Mouse (Mus musculus) activated CD4-positive, CD25-positive, alpha-beta regulatory T cell, adult 4 months (primary cell): ENCODE measurements around the gene Clec16a. TPM values are rescaled to one million over a fixed set of nuclear protein-coding genes. Genes with fewer than 3 reads are reported as not detected.

Source experiments
- ATAC-seq: one replicate; pipeline ENCODE4 v1.8.0; 2017
- polyA plus RNA-seq, 2 experiments: library from polyadenylated mRNA; unstranded; fragments of 100-300 nt; shearing (Covaris generic); gene quantifications; one replicate each; pipeline ENCODE4 v1.2.1; 2017

The Clec16a gene
- polyA plus RNA-seq, 2 experiments from 2014 or later, result 7.0 to 7.8 TPM

- ATAC-seq, result no peak
These were observed 106.7 kb downstream of the Clec16a start for GRCm38 (mm10) chr16:10651804-10652203.

GRCm38 (mm10) chr16:10652935-10653334, 107.8 kb downstream of the Clec16a start:
- ATAC-seq, result no peak

- ATAC-seq, result peak; percentile 40
These were observed 110.1 kb downstream of the Clec16a start for GRCm38 (mm10) chr16:10655236-10655635.

GRCm38 (mm10) chr16:10655926-10656325, 110.8 kb downstream of the Clec16a start:
- ATAC-seq, result no peak

DNA sequence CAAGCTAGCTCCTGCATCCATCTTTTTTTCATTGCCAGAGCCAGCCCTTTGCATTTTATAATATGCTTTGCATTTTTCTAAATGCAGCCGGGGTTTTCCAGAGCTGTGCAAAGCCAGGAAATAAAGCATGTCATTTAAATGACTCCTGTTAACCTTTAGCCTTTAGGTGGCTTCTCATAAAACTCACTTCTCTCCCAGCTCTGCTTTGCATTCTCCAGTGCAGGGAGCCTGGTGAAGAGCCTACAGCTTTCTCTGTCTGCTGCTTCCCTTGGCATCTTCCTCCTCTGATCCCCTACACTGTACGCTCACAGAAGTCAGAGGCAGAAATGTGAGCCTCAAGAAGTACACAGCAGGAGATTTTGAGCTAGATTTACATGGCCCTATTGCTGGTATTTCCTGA, 111.3 kb downstream of the Clec16a start:
- peak; percentile 25 for ATAC-seq

- ATAC-seq, result no peak
These were observed 111.8 kb downstream of the Clec16a start for GRCm38 (mm10) chr16:10656939-10657338.

DNA sequence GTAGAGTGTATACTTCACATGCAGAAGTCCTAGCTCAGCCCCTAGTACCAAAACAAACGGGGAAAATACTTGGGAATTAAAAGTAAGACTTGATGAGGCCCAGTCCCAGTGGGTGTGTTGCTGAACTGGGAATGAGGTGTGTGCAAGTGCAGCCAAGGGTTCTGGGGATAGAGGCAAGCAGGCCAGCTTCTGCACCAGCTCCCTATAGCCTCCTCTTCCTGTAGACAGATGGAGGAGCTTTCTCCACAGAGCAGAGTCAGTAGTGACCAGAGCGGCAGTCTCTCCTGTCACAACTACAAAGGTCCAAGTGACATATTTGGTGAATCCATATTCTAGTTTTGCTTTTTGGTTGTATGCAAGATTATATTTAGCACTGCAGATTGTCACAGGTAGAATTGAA, 114.1 kb downstream of the Clec16a start:
- no peak for ATAC-seq

DNA sequence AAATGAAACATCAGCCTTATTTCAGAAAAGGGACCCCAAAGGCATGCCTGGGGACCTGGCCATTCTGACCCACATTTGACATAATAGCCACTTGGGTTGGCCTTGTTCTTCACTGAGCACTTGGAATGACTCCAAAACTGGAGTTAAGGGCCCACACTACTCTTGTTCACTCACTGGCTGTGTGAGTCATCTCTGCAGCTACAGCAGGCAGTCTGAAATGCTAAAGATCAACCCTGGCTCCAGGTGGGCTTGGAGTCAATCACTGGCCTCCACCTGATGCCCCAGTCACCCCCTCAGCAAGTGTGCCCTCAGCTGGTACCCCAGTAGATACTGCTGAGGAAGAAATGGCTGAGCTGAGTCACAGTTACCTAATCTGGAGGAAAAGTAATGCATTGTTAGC, 115.4 kb downstream of the Clec16a start:
- no peak for ATAC-seq

GRCm38 (mm10) chr16:10661385-10661784, 116.2 kb downstream of the Clec16a start:
- ATAC-seq, result no peak

- ATAC-seq, result no peak
These were observed 119.0 kb downstream of the Clec16a start for GRCm38 (mm10) chr16:10663890-10664731.

DNA sequence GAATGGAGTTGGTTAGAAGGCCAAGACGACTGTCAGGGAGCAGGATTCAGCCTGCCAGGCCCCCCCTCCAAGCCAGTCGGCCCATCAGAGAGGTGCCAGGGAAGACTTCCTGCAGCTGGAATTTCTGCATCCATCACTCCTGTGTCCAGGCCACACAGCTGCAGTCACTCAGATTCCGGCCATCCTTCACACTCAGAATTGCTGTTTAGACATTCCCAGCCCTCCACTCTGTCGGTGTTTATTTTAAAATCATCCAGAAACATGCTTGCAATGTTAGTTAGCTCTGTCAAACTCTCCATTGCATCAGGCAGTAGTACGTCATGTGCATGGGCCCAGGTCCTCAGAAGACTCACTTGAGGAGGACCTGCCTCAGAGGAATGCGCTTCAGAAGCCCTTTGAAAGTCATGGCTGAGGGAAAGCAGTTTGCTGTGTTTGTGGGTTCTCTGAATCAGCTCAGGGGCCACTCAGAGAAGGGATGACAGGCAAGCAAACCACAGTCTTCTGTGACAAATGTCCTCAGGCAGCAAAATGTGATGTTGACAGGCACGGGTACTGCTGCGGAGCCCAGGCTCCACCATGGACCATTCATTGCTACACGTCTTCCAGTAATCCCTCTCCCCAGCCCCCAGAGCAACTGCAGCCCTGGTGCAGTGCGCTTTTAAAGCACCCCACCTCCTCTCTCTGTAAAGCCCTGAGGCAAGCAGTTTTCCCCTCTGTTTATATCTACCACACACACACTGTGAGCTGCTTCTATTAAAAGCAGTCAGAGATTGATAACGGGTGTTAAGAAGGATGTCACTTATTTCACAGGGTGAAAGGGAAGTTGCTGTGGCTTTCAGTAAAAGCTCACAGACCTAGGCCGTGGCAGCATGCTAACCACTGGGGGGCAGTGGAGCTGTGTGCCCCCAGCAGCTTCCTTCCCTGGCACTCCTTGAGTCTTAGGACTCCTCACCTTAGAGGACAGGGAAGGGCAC, 120.1 kb downstream of the Clec16a start:
- ATAC-seq, result peak; percentile 71

DNA sequence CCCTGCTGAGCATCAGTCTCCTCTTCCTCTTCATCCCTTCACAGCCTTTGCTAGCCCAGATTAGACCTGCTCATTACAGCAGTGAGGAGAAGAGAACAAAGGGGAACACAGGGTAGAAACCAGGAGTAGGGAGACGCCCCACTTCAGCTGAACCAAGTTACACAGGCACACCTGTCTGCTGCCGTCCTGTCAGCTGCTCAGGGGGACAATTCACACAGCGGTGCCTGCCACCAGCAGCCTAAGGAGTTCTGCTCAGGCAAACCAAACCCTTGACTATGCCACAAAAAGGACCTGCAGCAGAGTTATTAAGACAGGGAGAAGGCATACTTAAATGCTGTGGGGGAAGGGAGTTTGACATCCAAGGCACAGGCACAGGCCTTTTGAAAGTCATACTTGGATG, 121.6 kb downstream of the Clec16a start:
- no peak for ATAC-seq

DNA sequence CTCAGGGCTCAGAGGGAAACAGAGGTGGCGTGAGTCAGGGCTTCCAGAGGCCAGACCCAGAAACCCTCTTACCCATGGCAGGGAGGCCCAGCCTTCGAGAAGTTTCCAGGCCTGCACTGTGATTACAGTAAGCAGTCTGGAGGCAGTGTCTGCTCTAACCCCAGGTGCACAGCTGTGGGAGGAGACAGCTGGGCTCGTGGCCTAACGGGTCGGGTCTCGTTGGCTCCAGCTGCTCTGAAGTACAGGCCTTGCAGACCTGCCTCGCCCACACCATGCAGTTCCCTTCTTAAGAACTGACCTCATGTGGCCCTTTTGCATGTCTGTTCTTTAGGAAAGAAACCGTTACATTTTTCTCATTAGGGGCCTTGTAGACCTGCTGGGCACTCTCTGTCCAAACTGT, 123.3 kb downstream of the Clec16a start:
- ATAC-seq, result peak; percentile 3

- peak; percentile 28 for ATAC-seq
These were observed 124.0 kb downstream of the Clec16a start for GRCm38 (mm10) chr16:10668991-10669703.

- ATAC-seq, result no peak
These were observed 124.8 kb downstream of the Clec16a start for GRCm38 (mm10) chr16:10669936-10670335.

- ATAC-seq, result peak; percentile 32
These were observed 127.4 kb downstream of the Clec16a start for GRCm38 (mm10) chr16:10672490-10672889.

GRCm38 (mm10) chr16:10674020-10674419, 128.9 kb downstream of the Clec16a start:
- ATAC-seq, result no peak

GRCm38 (mm10) chr16:10674957-10675356, 129.8 kb downstream of the Clec16a start:
- no peak for ATAC-seq

- no peak for ATAC-seq
These were observed 130.5 kb downstream of the Clec16a start for GRCm38 (mm10) chr16:10675612-10676011.

DNA sequence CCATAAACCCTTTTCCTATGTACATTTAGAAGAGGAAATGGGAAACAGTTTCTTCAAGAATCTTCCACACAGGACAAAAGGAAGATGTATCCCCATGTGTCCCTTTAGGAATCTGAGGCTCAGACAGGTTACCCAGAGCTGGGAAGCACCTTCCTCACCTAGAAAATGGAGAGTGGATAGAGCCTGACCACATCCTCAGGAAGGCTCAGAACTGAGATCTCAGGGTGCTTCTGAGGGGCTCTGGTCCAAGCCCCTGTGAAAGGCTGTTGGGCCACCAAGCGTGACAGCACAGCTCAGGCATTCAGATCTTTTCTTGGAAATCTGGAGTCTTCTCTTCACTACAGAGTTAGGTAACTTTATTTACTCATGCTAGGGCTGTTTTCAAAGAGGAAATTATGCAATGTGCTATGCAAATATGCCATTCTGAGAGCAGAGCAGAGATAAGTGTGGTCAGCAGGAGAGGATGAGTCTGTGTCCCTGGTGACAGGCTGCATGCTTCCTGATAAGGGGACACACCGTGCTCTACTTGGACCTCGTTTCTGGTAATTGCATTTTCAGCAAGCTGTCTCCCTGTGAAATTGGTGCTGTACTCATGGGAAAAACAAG, 131.4 kb downstream of the Clec16a start:
- ATAC-seq, result peak; percentile 76

- no peak for ATAC-seq
These were observed 137.4 kb downstream of the Clec16a start for GRCm38 (mm10) chr16:10682521-10682920.
